Mouse (Mus musculus) CH12.LX (cell line): ENCODE data around the gene Sfswap. TPM values are rescaled to one million over a fixed set of nuclear protein-coding genes. Genes with fewer than 3 reads are reported as not detected.

Experiments
- DNase-seq: peaks from one replicate; pipeline ENCODE4 v3.0.0-alpha.2; 2013; ENCODE audit errors: extremely low read depth
- H3K27ac ChIP-seq: 2 replicates; pipeline ENCODE4 v1.5.1; 2012; ENCODE audit warnings: low read depth, mild to moderate bottlenecking, control low read depth, moderate library complexity; ENCODE audit not compliant: insufficient read depth
- H3K27me3 ChIP-seq: replicated peaks from 2 replicates; pipeline ENCODE3; 2012; ENCODE audit warnings: inconsistent platforms
- H3K36me3 ChIP-seq, 2 experiments: replicated peaks in 1 of 2; 2 replicates each; pipeline versions ENCODE3 to v1.6.1; 2012; ENCODE audit warnings: inconsistent platforms in 1 of 2, low read length in 1 of 2, mild to moderate bottlenecking in 1 of 2, mixed read lengths in 1 of 2, moderate library complexity in 1 of 2; ENCODE audit not compliant: control insufficient read depth in 1 of 2, insufficient read depth in 1 of 2
- H3K4me1 ChIP-seq, 2 experiments: 2 replicates each; pipeline ENCODE4 v1.6.1; 2012; ENCODE audit warnings: inconsistent platforms in 1 of 2, moderate library complexity in 1 of 2; ENCODE audit not compliant: insufficient read depth in 2 of 2, control insufficient read depth in 1 of 2
- H3K4me2 ChIP-seq: 2 replicates; pipeline ENCODE4 v1.6.1; 2012; ENCODE audit warnings: low read depth, mild to moderate bottlenecking, control low read depth; ENCODE audit not compliant: poor library complexity, insufficient read depth, severe bottlenecking
- H3K4me3 ChIP-seq, 3 experiments: fragments of 150-350 bp in 1 of 3; sonication (generic) in 1 of 3; replicated peaks in 1 of 3; 2 replicates each; pipeline versions ENCODE3 to v1.5.1; 2011 to 2012; ENCODE audit warnings: low read depth in 2 of 3, low read length in 2 of 3, mild to moderate bottlenecking in 2 of 3, moderate library complexity in 2 of 3, control low read depth in 1 of 3, improper control_type of control experiment in 1 of 3, inconsistent platforms in 1 of 3, mixed read lengths in 1 of 3; ENCODE audit not compliant: poor library complexity in 1 of 3
- H3K79me2 ChIP-seq: replicated peaks from 2 replicates; pipeline ENCODE4 v1.6.1; 2012; ENCODE audit warnings: mild to moderate bottlenecking, moderate library complexity; ENCODE audit not compliant: control insufficient read depth, poor library complexity, insufficient read depth, severe bottlenecking; ENCODE audit errors: extremely low read depth
- H3K9ac ChIP-seq: 2 replicates; pipeline ENCODE4 v1.6.1; 2012; ENCODE audit warnings: low read depth, mild to moderate bottlenecking, control low read depth, moderate library complexity; ENCODE audit not compliant: insufficient read depth
- H3K9me3 ChIP-seq: replicated peaks from 2 replicates; pipeline ENCODE3; 2012; ENCODE audit warnings: low read length, inconsistent platforms, mixed read lengths
- CHD1 ChIP-seq: IDR thresholded peaks from 2 replicates; pipeline ENCODE4 v1.6.1; 2012; ENCODE audit warnings: low read depth, low read length, improper control_type of control experiment, inconsistent platforms
- CTCF ChIP-seq, 2 experiments: IDR thresholded peaks in 1 of 2; conservative IDR thresholded peaks in 1 of 2; 2 replicates each; pipeline ENCODE4 v1.5.1; 2011 to 2012; ENCODE audit warnings: low read depth in 2 of 2, low read length in 2 of 2, improper control_type of control experiment in 1 of 2, inconsistent platforms in 1 of 2, mild to moderate bottlenecking in 1 of 2, moderate library complexity in 1 of 2
- E2F4 ChIP-seq: IDR thresholded peaks from 2 replicates; pipeline ENCODE4 v1.6.1; 2011; ENCODE audit warnings: low read depth, low read length, improper control_type of control experiment; ENCODE audit not compliant: insufficient replicate concordance
- ELF1 ChIP-seq: IDR thresholded peaks from 2 replicates; pipeline ENCODE4 v1.6.1; 2014; ENCODE audit warnings: low read depth, mild to moderate bottlenecking, inconsistent platforms, low read length, improper control_type of control experiment
- ETS1 ChIP-seq: conservative IDR thresholded peaks from 2 replicates; pipeline ENCODE4 v1.6.1; 2012; ENCODE audit warnings: low read depth, mild to moderate bottlenecking, inconsistent platforms, low read length, improper control_type of control experiment, moderate library complexity
- KAT2A ChIP-seq: IDR thresholded peaks from 2 replicates; pipeline ENCODE4 v1.6.1; 2012; ENCODE audit warnings: low read length, improper control_type of control experiment, inconsistent platforms; ENCODE audit not compliant: insufficient replicate concordance
- MAFK ChIP-seq: IDR thresholded peaks from 2 replicates; pipeline ENCODE4 v1.6.1; 2011; ENCODE audit warnings: low read length, improper control_type of control experiment; ENCODE audit not compliant: insufficient replicate concordance
- MEF2A ChIP-seq: IDR thresholded peaks from 2 replicates; pipeline ENCODE4 v1.6.1; 2014; ENCODE audit warnings: low read depth, mild to moderate bottlenecking, inconsistent platforms, low read length, improper control_type of control experiment, borderline replicate concordance
- MXI1 ChIP-seq: IDR thresholded peaks from 2 replicates; pipeline ENCODE4 v1.6.1; 2011; ENCODE audit warnings: mild to moderate bottlenecking, low read depth, low read length, improper control_type of control experiment
- MYC ChIP-seq: IDR thresholded peaks from 2 replicates; pipeline ENCODE4 v1.6.1; 2011; ENCODE audit warnings: low read depth, mild to moderate bottlenecking, improper control_type of control experiment, low read length
- POLR2A ChIP-seq: IDR thresholded peaks from 2 replicates; pipeline ENCODE4 v1.6.1; 2011; ENCODE audit warnings: low read depth, mild to moderate bottlenecking, improper control_type of control experiment, low read length
- POLR2AphosphoS2 ChIP-seq: IDR thresholded peaks from 2 replicates; pipeline ENCODE4 v1.6.1; 2011; ENCODE audit warnings: low read depth, low read length, improper control_type of control experiment
- RAD21 ChIP-seq: IDR thresholded peaks from 2 replicates; pipeline ENCODE4 v1.6.1; 2011; ENCODE audit warnings: low read depth, mild to moderate bottlenecking, low read length, improper control_type of control experiment, moderate library complexity
- SIN3A ChIP-seq: IDR thresholded peaks from 2 replicates; pipeline ENCODE4 v1.6.1; 2012; ENCODE audit warnings: low read length, improper control_type of control experiment, inconsistent platforms
- SMC3 ChIP-seq: IDR thresholded peaks from 2 replicates; pipeline ENCODE4 v1.6.1; 2011; ENCODE audit warnings: low read depth, low read length, improper control_type of control experiment
- UBTF ChIP-seq: IDR thresholded peaks from 2 replicates; pipeline ENCODE4 v1.6.1; 2012; ENCODE audit warnings: low read depth, mild to moderate bottlenecking, inconsistent platforms, low read length, improper control_type of control experiment, moderate library complexity
- USF2 ChIP-seq: conservative IDR thresholded peaks from 2 replicates; pipeline ENCODE4 v1.6.1; 2011; ENCODE audit warnings: low read depth, low read length, improper control_type of control experiment
- ZMIZ1 ChIP-seq: IDR thresholded peaks from 2 replicates; pipeline ENCODE4 v1.6.1; 2012; ENCODE audit warnings: low read depth, mild to moderate bottlenecking, inconsistent platforms, low read length, improper control_type of control experiment
- dilution Hi-C: fragments of 300-500 bp; cut with MboI; formaldehyde crosslinking; loops from 2 replicates; pipeline ENCODE4 v1.14.3; 2020; ENCODE audit warnings: low sequenced_read_pairs; ENCODE audit not compliant: extremely low pct_unique_long_range_greater_than_20kb, extremely low pct_ligation_motif_present
- in situ Hi-C: fragments of 300-500 bp; cut with MboI; formaldehyde crosslinking; loops from 3 replicates; pipeline ENCODE4 v1.14.3; 2019; ENCODE audit warnings: low sequenced_read_pairs, low pct_ligation_motif_present, low pct_unique_long_range_greater_than_20kb, mixed read lengths
- polyA plus RNA-seq: library from polyadenylated mRNA; unstranded; fragments of >175 nt; gene quantifications from 2 replicates; pipeline ENCODE4 v1.2.1, GENCODE M21; 2012; ENCODE audit warnings: low read depth; ENCODE audit not compliant: insufficient read length
- total RNA-seq, 2 experiments: library from RNA; depleted of rRNA; stranded (reverse); fragments of 300-350 nt in 1 of 2; fragments of >200 nt in 1 of 2; gene quantifications; 2 replicates each; pipeline ENCODE4 v1.2.3; 2012 to 2014

Sfswap gene
- total and polyA plus RNA-seq, 3 experiments, result 24.9 to 70.4 (median 36.0) TPM

GRCm38 (mm10) chr5:129583331-129583730 is 82.3 kb downstream of the Sfswap start:
- DNase-seq, result no peak
- H3K27ac ChIP-seq, result no peak overlapping the region
- no peaks in the 10 kb centered on the region for H3K79me2 ChIP-seq
- peak overlapping the region; percentile 76 for H3K4me2 ChIP-seq
- in situ Hi-C loops (loop anchor here (10.0 kb wide), 1 partner anchor 519 kb away; no protein-coding TSS in a partner anchor), dilution Hi-C loops (no loop called here)
- peak overlapping the region in 1 of 3 experiments; percentile 51 for H3K4me3 ChIP-seq
- peaks cover 57% of the 10 kb centered on the region for H3K27me3 ChIP-seq
- H3K9me3 ChIP-seq, result peaks cover 26% of the 10 kb centered on the region
- no peaks in the 10 kb centered on the region for H3K36me3 ChIP-seq
- TF ChIP-seq MEF2A, result no peak
- no peak for TF ChIP-seq ELF1
- no peak for TF ChIP-seq ETS1
- TF ChIP-seq ZMIZ1, result no peak
- no peak for TF ChIP-seq CHD1
- no peak for TF ChIP-seq USF2
- TF ChIP-seq POLR2AphosphoS2, result no peak
- no peak for TF ChIP-seq SMC3
- TF ChIP-seq MAFK, result no peak
- no peaks in the 10 kb centered on the region for H3K4me1 ChIP-seq
- H3K9ac ChIP-seq, result no peak overlapping the region; the same call in 1 of the 2 replicates

- no peaks in the 10 kb centered on the region for H3K4me1 ChIP-seq
- peak within 1 kb of the TSS; percentile 6; the same call in 1 of the 2 replicates for H3K9ac ChIP-seq
- H3K9me3 ChIP-seq, result peaks cover 26% of the 10 kb centered on the region
- in situ Hi-C loops, result loop anchor here (10.0 kb wide), 1 partner anchor 519 kb away; no protein-coding TSS in a partner anchor
- H3K36me3 ChIP-seq, result no peaks in the 10 kb centered on the region
- no peak for DNase-seq
- no peaks in the 10 kb centered on the region for H3K79me2 ChIP-seq
- dilution Hi-C loops, result no loop called here
- H3K4me3 ChIP-seq, result peak within 1 kb of the TSS in 1 of 3 experiments; percentile 51
- TF ChIP-seq POLR2A (peak; percentile 23; the same call in 1 of the 2 replicates), CTCF (conservative IDR thresholded peaks at IDR 0.05 in 1 of 2, IDR thresholded peaks at IDR 0.05 in 1 of 2; ENCODE audit: low read depth in 2 of 2, low read length in 2 of 2) (peak in 1 of 2 experiments; percentile 71; a peak in 2 of 4 replicates), SIN3A (0 out of 2 replicates have a peak, but pooled peaks have one; percentile 27), MYC (no peak), KAT2A (no peak), E2F4 (no peak), SMC3 (peak; percentile 16), RAD21 (peak; percentile 49), MXI1 (0 out of 2 replicates have a peak, but pooled peaks have one; percentile 32), ETS1 (no peak), MEF2A (no peak), UBTF (no peak), ELF1 (peak; percentile 39; the same call in 1 of the 2 replicates)
- H3K27ac ChIP-seq, result no peak within 1 kb of the TSS
- H3K27me3 ChIP-seq, result peaks cover 61% of the 10 kb centered on the region
- H3K4me2 ChIP-seq, result peak within 1 kb of the TSS; percentile 76
These were observed 83.0 kb downstream of the Sfswap start, which contains the start of gene Mmp17 for GRCm38 (mm10) chr5:129583761-129584582. Gene Mmp17, plus strand, starts transcription at chr5:129584169.
